Mouse (Mus musculus): Measurements from ENCODE around the gene Tspan9.
A peak's percentile ranks its signal among the peaks of the same experiment; 100 is the strongest.

Tspan9 gene

DNA sequence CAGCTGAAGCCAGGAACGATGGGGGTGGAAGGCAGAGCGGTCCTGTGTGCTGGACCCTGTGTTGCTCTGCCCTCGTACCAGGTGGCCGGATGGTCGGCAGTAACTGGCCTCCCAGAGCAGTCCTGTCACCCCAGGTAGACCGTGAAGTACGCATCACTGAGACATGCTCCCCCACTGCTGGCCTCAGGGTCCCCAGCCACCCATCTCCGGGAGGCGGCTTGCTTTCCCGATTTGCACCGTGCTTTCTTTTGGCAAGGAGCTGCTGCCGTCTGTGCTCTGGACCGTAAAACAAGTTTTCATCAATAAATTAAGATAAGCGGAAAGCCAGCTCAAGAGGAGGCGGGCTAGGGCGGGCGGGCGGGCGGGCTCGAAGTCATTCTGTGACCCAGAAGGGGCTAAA, 164.5 kb downstream of the Tspan9 start:
- H3K27me3 ChIP-seq (ENCODE audit: control insufficient read depth, insufficient read depth, low read length, poor library complexity, severe bottlenecking): no peaks in the 10 kb centered on the region
- H3K36me3 ChIP-seq (ENCODE audit: control insufficient read depth, insufficient read depth, low read length, poor library complexity, severe bottlenecking): no peaks in the 10 kb centered on the region
- no peak for DNase-seq (ENCODE audit: low read depth, low spot score)

DNA sequence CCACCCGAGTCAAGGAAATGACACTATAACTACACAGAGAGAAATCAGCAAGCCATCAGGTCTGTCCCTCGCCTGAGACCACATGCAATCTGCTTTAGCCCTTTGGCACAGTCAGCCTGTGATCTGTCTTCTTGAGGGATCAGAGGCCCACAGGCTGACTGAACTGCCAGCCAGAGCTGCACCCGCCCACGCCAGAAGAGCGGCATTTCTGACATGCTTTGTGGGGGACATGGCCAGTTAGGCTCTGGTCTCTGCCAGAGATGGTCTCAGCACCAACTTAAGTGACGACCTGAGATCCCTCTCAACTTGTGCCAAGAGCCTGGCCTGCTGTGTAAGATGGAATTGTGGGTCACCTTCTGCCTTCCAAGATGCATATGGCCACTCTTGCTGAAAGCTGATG, 166.7 kb downstream of the Tspan9 start:
- no peaks in the 10 kb centered on the region for H3K27me3 ChIP-seq (ENCODE audit: control insufficient read depth, insufficient read depth, low read length, poor library complexity, severe bottlenecking)
- DNase-seq (ENCODE audit: low read depth, low spot score): no peak
- no peaks in the 10 kb centered on the region for H3K36me3 ChIP-seq (ENCODE audit: control insufficient read depth, insufficient read depth, low read length, poor library complexity, severe bottlenecking)

DNA sequence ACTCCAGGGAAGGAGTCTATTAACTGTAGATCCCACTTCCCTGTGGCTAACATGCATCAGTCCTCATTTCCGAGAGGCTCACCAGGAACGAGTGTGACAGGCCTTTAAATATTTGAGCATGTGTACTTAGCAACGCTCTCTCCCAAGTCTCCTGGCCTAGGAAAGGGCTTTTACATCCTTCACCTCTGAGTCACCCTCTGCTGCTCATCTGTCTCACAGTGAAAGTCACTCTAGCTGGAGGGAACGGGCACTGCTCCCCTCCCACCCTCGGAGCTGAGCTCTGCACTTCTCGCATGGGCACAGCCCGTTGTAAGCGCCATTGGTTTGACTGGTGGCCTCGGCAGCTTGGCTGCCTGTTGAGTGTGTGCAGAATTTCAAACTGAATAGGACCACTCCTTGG, 169.4 kb downstream of the Tspan9 start:
- no peaks in the 10 kb centered on the region for H3K36me3 ChIP-seq (ENCODE audit: control insufficient read depth, insufficient read depth, low read length, poor library complexity, severe bottlenecking)
- H3K27me3 ChIP-seq (ENCODE audit: control insufficient read depth, insufficient read depth, low read length, poor library complexity, severe bottlenecking): no peaks in the 10 kb centered on the region
- DNase-seq (ENCODE audit: low read depth, low spot score): no peak

DNA sequence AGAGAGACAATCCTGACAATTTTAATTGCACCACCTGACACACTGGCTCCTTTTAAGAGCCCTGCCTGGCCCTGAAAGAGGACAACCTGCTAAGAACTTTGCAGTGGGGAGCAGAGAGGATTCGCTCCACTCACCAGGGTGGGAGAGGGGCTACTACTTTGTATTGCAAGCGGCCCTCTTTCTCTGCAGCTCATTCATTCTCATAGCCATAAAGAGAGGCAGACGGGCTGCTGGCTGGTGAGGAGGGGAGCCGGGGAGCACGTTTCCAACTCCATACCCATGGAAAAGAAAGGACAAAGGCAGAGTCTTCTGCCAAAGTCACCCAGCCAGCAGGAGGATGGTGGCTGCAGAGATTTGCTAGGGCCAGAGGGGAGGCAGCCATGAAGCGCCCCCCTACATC, 169.8 kb downstream of the Tspan9 start:
- Histone ChIP-seq H3K27me3 (ENCODE audit: control insufficient read depth, insufficient read depth, low read length, poor library complexity, severe bottlenecking) (no peaks in the 10 kb centered on the region), H3K36me3 (ENCODE audit: control insufficient read depth, insufficient read depth, low read length, poor library complexity, severe bottlenecking) (no peaks in the 10 kb centered on the region)
- DNase-seq (ENCODE audit: low read depth, low spot score): no peak

DNA sequence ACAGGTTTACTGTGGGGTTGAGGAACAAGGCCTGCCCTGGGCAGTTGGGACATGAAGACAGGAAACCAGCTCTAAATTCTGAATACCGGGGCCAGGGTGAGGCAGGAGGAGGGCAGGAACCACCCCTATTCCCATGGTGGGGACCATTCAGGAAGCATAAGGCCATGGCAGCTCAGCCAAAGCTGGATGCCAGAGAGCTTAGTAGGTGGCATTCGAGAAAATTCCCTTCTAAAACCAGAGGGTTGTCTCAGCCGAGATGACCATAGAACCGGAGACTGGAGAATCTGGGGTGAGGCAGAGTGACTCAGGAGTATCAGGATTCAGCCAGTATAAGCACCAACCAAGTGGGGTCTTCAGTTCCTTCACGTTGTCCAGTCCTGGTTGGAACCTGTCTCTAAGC, 171.5 kb downstream of the Tspan9 start:
- no peak for DNase-seq (ENCODE audit: low read depth, low spot score)
- Histone ChIP-seq H3K36me3 (ENCODE audit: control insufficient read depth, insufficient read depth, low read length, poor library complexity, severe bottlenecking) (no peaks in the 10 kb centered on the region), H3K27me3 (ENCODE audit: control insufficient read depth, insufficient read depth, low read length, poor library complexity, severe bottlenecking) (no peaks in the 10 kb centered on the region)

DNA sequence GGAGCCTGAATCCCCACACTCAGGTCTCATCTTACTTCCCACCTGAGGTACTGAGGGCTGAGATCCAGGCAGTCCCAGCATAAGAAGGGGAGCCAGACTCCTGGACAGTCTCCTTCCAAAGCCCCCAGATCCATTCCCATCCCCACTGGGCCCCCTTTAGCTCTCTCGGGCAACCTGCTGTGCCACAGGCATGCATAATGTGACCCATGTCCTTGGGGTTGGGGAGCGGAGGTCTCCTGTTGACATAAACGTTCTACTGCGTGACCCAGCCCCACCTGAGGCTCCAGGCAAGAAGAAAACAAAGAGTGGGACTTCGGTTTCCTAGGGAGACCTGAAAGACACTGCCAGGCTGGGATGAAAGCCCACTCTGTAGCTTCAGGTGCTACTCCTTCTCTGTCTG, 172.5 kb downstream of the Tspan9 start:
- Histone ChIP-seq H3K27me3 (ENCODE audit: control insufficient read depth, insufficient read depth, low read length, poor library complexity, severe bottlenecking) (no peaks in the 10 kb centered on the region), H3K36me3 (ENCODE audit: control insufficient read depth, insufficient read depth, low read length, poor library complexity, severe bottlenecking) (no peaks in the 10 kb centered on the region)
- DNase-seq (ENCODE audit: low read depth, low spot score): no peak

DNA sequence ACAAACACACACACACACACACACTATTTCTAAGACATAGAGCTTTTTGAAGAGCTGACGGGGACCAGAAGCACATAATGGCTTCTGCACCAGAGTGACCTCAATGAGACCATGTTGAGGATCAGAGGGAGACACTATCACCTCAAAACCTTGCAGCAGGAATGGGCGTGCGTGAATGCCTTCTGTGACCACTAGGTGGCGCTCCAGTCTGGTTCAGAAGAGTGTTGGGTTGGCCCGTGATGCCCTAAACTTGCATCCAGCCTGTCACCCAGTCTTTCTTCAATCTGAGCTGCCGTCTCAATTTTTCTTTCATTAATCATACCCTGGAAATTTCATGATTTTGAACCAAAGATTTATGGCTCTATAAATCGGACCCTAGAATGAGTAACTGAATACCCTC, 173.3 kb downstream of the Tspan9 start:
- no peaks in the 10 kb centered on the region for H3K36me3 ChIP-seq (ENCODE audit: control insufficient read depth, insufficient read depth, low read length, poor library complexity, severe bottlenecking)
- DNase-seq (ENCODE audit: low read depth, low spot score): peak; percentile 40
- no peaks in the 10 kb centered on the region for H3K27me3 ChIP-seq (ENCODE audit: control insufficient read depth, insufficient read depth, low read length, poor library complexity, severe bottlenecking)

DNA sequence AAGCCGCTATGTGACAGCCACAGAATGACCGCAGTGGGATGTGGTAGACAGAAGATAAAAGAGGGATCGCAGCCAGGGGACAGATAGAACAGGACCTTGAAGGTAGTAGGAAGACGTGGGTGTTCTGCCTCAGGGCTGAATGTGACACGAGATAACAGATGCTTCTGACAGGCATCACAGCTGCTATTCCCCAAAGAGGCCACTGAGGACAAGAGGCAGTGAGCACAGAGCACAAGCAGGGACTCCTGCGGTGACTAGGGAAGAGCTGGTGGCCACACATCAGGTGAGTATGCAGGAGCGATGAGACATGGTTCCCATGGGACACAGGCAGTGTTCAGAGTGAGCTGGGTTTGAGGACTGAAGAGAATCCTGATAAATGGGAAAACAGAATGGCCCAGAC, 173.7 kb downstream of the Tspan9 start:
- no peak for DNase-seq (ENCODE audit: low read depth, low spot score)
- H3K27me3 ChIP-seq (ENCODE audit: control insufficient read depth, insufficient read depth, low read length, poor library complexity, severe bottlenecking): no peaks in the 10 kb centered on the region
- no peaks in the 10 kb centered on the region for H3K36me3 ChIP-seq (ENCODE audit: control insufficient read depth, insufficient read depth, low read length, poor library complexity, severe bottlenecking)

DNA sequence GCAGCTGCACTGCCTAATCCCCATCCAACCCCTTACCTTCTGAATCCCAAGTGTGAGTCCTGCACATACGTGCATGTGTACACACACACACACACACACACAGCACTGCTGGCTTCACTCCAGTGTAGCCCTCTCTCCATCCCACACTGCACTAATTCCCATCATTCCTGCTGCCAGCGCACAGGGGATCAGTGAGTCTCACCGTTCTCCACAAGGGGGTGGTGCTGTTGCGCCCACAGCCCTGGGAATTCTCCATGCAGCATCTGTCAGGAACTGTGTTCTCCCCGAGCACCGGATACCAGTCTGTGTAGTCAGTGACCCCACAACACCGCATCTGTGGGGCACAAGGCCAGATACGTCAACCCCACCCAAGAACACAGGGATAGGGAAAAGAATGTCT, 177.9 kb downstream of the Tspan9 start:
- H3K36me3 ChIP-seq (ENCODE audit: control insufficient read depth, insufficient read depth, low read length, poor library complexity, severe bottlenecking): no peaks in the 10 kb centered on the region
- H3K27me3 ChIP-seq (ENCODE audit: control insufficient read depth, insufficient read depth, low read length, poor library complexity, severe bottlenecking): no peaks in the 10 kb centered on the region
- no peak for DNase-seq (ENCODE audit: low read depth, low spot score)

DNA sequence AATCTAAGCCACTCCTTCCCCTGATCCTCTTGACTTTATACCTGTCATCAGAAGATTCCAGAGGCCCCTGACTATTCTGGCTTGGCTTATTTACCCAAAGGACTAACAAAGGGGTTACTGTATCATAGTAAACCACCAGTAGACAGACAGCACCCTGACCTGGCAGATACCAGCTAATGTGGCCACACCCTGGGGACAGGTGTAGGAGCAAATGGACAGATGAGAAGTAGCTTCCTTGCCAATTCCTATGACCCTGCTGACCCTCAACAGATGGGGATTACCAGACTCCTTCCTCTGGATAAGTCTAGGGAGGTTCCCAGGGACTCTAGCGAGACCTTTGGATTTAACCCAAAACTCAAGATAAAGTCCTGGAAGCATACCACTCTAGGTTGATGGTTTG, 183.2 kb downstream of the Tspan9 start:
- H3K36me3 ChIP-seq (ENCODE audit: control insufficient read depth, insufficient read depth, low read length, poor library complexity, severe bottlenecking): no peaks in the 10 kb centered on the region
- DNase-seq (ENCODE audit: low read depth, low spot score): no peak
- no peaks in the 10 kb centered on the region for H3K27me3 ChIP-seq (ENCODE audit: control insufficient read depth, insufficient read depth, low read length, poor library complexity, severe bottlenecking)

DNA sequence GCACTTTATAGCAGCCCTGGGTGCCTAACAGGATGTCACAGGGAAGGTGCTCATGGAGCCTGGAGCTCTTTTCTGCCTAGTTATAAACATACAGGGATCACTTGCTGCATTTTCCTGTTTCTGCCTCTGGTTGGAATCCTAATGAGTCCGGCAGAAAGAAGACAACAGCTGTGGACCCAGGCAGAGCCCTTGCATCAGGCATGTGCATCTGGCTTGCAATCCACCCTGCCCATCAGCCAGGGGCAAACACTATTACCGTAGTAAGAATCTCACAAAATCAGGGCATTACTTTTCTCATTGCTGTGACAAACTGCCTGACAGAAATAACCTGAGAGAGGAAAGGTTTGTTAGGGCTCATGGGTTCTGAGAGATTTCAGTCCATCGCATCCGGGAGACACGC, 187.2 kb downstream of the Tspan9 start:
- Histone ChIP-seq H3K36me3 (ENCODE audit: control insufficient read depth, insufficient read depth, low read length, poor library complexity, severe bottlenecking) (no peaks in the 10 kb centered on the region), H3K27me3 (ENCODE audit: control insufficient read depth, insufficient read depth, low read length, poor library complexity, severe bottlenecking) (no peaks in the 10 kb centered on the region)

DNA sequence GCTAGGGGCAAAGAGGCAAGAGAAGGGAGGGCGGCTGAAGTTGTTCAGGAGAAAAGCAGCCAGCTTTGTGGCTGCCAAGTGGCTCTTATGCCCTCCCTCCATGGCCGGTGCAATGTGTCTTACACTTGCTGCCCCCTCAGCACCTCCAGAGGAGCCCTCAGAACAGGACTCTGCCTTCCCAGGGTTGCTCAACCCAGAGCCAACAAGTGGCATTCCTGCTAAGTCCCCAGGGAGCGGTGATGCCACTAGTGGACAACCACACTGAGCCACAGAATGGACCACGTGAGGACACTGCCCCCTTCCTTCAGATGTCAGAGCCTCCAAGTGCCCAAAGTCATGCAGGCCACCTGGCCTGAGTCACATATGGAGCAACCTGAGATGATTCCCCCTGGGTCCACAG, 190.3 kb downstream of the Tspan9 start:
- H3K36me3 ChIP-seq (ENCODE audit: control insufficient read depth, insufficient read depth, low read length, poor library complexity, severe bottlenecking): no peaks in the 10 kb centered on the region
- H3K27me3 ChIP-seq (ENCODE audit: control insufficient read depth, insufficient read depth, low read length, poor library complexity, severe bottlenecking): no peaks in the 10 kb centered on the region

More for the DNA sequence above, 187.2 kb downstream of the Tspan9 start:
- no peak for DNase-seq (ENCODE audit: low read depth, low spot score)

DNA sequence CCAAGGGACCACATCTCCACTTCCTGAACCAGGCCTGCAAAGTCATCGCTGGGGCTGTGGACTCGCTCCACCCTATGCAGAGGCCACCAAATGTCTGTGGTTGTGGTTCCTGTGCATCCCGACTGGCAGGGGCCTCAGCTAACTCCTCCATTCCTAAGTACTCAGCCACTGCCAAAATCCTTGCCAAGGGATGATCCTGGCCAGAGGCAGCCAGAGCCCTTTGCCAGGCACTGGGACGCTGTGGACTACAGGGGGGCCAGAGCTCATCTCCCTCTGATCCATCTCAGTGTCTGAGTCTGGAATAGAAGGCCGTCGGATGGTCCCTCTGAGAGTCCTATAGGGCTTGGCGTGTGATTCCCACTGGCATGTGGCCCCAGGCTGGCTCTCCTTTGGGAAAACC, 193.5 kb downstream of the Tspan9 start:
- Histone ChIP-seq H3K27me3 (ENCODE audit: control insufficient read depth, insufficient read depth, low read length, poor library complexity, severe bottlenecking) (no peaks in the 10 kb centered on the region), H3K36me3 (ENCODE audit: control insufficient read depth, insufficient read depth, low read length, poor library complexity, severe bottlenecking) (no peaks in the 10 kb centered on the region)
- DNase-seq (ENCODE audit: low read depth, low spot score): no peak

More for the DNA sequence above, 190.3 kb downstream of the Tspan9 start:
- no peak for DNase-seq (ENCODE audit: low read depth, low spot score)

DNA sequence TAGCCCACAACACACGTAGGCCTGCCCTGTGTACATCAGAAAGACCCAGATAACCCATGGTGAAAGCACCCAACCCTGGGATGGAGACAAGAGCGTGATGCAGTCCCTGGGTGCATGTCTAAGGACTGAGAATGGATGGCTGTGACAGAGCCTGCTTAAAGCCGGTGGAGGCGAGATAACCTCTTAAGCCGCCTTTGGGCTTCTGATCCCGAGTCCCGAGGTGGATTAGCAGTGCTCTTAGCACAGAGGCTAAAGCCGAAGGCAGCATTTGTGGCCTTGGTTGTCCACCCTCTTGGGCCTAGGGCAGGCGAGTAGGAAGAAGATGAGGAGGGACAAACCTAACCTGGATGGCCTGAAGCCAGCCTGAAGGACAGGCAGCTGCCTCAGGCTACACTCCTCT, 194.7 kb downstream of the Tspan9 start:
- Histone ChIP-seq H3K27me3 (ENCODE audit: control insufficient read depth, insufficient read depth, low read length, poor library complexity, severe bottlenecking) (no peaks in the 10 kb centered on the region), H3K36me3 (ENCODE audit: control insufficient read depth, insufficient read depth, low read length, poor library complexity, severe bottlenecking) (no peaks in the 10 kb centered on the region)
- no peak for DNase-seq (ENCODE audit: low read depth, low spot score)

DNA sequence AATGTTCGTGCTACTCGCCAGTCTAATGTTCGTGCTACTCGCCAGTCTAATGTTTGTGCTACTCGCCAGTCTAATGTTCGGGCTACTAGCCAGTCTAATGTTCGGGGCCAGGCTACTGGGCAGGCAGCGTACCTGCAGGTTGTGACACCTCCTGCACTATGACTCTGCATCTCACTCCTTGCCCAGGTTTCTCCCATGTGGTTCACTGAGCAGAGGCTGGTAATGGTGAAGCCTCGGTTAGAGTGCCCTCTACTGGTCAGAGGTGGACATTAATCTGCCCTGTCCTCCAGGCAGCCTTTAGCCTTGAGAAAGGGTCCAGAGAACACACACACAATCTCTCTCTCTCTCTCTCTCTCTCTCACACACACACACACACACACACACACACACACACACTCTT, 197.7 kb downstream of the Tspan9 start:
- H3K36me3 ChIP-seq (ENCODE audit: control insufficient read depth, insufficient read depth, low read length, poor library complexity, severe bottlenecking): no peaks in the 10 kb centered on the region
- DNase-seq (ENCODE audit: low read depth, low spot score): peak; percentile 53
- no peaks in the 10 kb centered on the region for H3K27me3 ChIP-seq (ENCODE audit: control insufficient read depth, insufficient read depth, low read length, poor library complexity, severe bottlenecking)

DNA sequence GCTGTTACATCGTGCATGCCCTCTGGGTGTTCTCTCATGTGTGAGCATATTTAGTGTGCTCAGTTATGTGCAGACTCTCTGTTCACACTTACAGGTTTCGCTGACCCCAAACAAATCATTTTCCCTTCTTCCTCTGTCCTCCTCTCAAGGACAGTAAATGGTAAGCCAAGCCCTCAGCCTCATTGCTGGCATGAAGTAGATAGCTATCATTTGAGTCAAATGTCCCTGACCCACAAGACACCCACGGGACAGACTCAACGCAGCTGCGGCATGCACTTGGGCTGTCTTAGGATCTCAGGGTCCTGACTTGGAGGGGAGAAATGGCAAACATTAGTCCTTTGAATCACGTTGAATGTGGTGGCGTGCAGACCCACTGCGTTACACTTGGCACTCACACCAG, 201.0 kb downstream of the Tspan9 start:
- no peaks in the 10 kb centered on the region for H3K36me3 ChIP-seq (ENCODE audit: control insufficient read depth, insufficient read depth, low read length, poor library complexity, severe bottlenecking)
- no peaks in the 10 kb centered on the region for H3K27me3 ChIP-seq (ENCODE audit: control insufficient read depth, insufficient read depth, low read length, poor library complexity, severe bottlenecking)
- DNase-seq (ENCODE audit: low read depth, low spot score): no peak

Measured in splenic B cell, adult 2 months (primary cell).